Mouse (Mus musculus) hindbrain, embryonic 15.5 days (tissue): Measurements from ENCODE around the gene Epb41l2. TPM values are rescaled to one million over a fixed set of nuclear protein-coding genes. Genes with fewer than 3 reads are reported as not detected.

Source experiments
- ATAC-seq: fragments of 200-750 bp; cut with Nextera tagmentation; 2 replicates; pipeline ENCODE4 v1.8.0; 2017; ENCODE audit warnings: low read depth, moderate number of reproducible peaks, moderate TSS enrichment; ENCODE audit not compliant: low FRiP score
- H3K27ac ChIP-seq: fragments of 300-500 bp; sonication (generic); replicated peaks from 2 replicates; pipeline ENCODE4 v1.5.1; 2015; ENCODE audit warnings: mild to moderate bottlenecking, inconsistent platforms
- H3K27me3 ChIP-seq: fragments of 300-500 bp; sonication (generic); 2 replicates; pipeline ENCODE4 v1.6.1; 2015; ENCODE audit warnings: control low read depth, inconsistent platforms
- H3K36me3 ChIP-seq: fragments of 300-500 bp; sonication (generic); 2 replicates; pipeline ENCODE4 v1.6.1; 2015; ENCODE audit warnings: control low read depth, inconsistent platforms
- H3K4me1 ChIP-seq: fragments of 300-500 bp; sonication (generic); replicated peaks from 2 replicates; pipeline ENCODE4 v1.6.1; 2015; ENCODE audit warnings: control low read depth, inconsistent platforms
- H3K4me2 ChIP-seq: fragments of 300-500 bp; sonication (generic); 2 replicates; pipeline ENCODE4 v1.6.1; 2015; ENCODE audit warnings: moderate library complexity, mild to moderate bottlenecking, inconsistent platforms
- H3K4me3 ChIP-seq: fragments of 300-500 bp; sonication (generic); 2 replicates; pipeline ENCODE4 v1.5.1; 2015; ENCODE audit warnings: mild to moderate bottlenecking, inconsistent platforms
- H3K9ac ChIP-seq: fragments of 300-500 bp; sonication (generic); 2 replicates; pipeline ENCODE4 v1.6.1; 2015; ENCODE audit warnings: inconsistent platforms
- H3K9me3 ChIP-seq: fragments of 300-500 bp; sonication (generic); 2 replicates; pipeline ENCODE4 v1.6.1; 2016; ENCODE audit warnings: control low read depth, inconsistent platforms
- WGBS: fragments of 180-500 bp; shearing (Covaris S2); methylation state at CpG from one replicate; pipeline ENCODE4 v1.1.7; 2015; 5-methylcytosine and 5-hydroxymethylcytosine counted together
- polyA plus RNA-seq: library from polyadenylated mRNA; unstranded; fragments of >200 nt; fragmentation: Nextera tagmentation; extraction: Ambion mirVana; gene quantifications from 2 replicates; pipeline ENCODE4 v1.2.1, GENCODE M21; 2015

Gene Epb41l2
- polyA plus RNA-seq, 1 experiment from 2014 or later: 30.5 TPM

DNA sequence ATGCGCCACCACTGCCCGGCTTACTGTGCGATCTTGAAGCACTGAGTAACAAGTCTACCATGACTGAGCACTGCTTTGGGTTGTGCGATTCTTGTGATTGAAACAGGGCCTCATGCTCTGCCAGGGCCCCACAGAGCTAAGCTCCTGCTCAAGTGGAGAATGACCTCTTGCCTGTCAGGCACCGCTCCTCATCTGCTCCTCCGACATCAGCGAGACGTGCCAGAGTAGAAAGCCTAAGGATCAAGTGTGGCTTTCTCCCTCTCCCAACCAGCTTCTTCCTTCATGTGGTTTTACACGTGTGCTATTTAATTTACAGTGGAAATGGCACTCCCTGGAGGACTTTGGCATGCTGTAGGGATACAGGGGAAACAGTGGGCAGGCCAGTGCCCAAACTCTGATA, 10.1 kb downstream of the Epb41l2 start:
- 85% methylated on average over 9 of the region's 9 CpGs for WGBS
- Histone ChIP-seq H3K4me3 (no peak overlapping the region), H3K9ac (no peak overlapping the region), H3K27ac (no peak overlapping the region), H3K4me1 (peaks cover 9% of the 10 kb centered on the region), H3K9me3 (no peaks in the 10 kb centered on the region), H3K4me2 (no peak overlapping the region), H3K36me3 (no peaks in the 10 kb centered on the region), H3K27me3 (no peaks in the 10 kb centered on the region)
- ATAC-seq: no peak

DNA sequence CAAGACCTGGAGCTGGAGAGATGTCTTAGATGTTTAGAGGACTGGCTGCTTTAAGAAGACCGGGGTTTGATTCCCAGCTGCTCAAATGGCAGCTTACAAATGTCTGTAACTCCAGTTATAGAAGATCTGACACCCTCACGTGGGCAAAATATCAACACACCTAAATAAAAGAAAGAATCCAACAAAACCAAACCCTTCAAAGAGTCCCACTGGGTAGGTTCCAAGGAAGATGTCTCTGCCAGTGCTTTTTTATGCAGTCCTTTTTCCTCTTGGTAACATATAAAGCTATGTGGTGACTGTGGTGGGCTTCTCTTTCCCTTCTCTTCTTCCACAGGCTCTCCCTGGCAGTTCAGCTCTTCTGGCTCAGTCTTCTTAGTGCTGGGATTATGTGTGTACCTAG, 11.7 kb downstream of the Epb41l2 start:
- ATAC-seq: no peak
- H3K27ac ChIP-seq: no peak overlapping the region
- 77% methylated on average over 2 of the region's 2 CpGs for WGBS
- H3K9ac ChIP-seq: no peak overlapping the region
- peaks cover 9% of the 10 kb centered on the region for H3K4me1 ChIP-seq
- no peaks in the 10 kb centered on the region for H3K27me3 ChIP-seq
- no peaks in the 10 kb centered on the region for H3K9me3 ChIP-seq
- H3K36me3 ChIP-seq: no peaks in the 10 kb centered on the region
- H3K4me2 ChIP-seq: no peak overlapping the region; the same call in 1 of the 2 replicates
- no peak overlapping the region for H3K4me3 ChIP-seq

DNA sequence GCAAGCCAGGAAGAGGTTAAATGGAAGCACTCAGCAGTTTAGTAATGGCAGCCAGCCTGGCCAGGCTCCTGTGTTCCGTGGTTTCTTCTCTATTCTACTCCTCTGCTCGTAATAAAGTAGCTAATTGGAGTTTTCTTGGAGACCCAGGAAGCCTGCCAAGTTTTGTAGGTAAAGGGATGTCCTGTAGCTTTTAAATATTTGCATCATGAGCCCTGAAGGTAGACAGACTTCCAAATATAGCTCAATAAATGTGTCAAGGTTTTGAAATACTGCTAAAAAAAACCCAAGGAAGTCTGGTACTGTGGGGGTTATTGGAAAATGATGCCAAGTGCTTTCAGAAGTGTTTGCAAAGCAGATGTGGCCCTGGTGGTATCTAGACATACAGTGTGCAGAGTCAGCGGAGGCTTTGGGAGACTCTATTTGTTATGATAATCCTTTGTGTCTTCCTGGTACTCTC, 12.3 kb downstream of the Epb41l2 start:
- Histone ChIP-seq H3K27me3 (no peaks in the 10 kb centered on the region), H3K9ac (no peak overlapping the region), H3K9me3 (no peaks in the 10 kb centered on the region), H3K4me3 (no peak overlapping the region), H3K36me3 (no peaks in the 10 kb centered on the region), H3K27ac (0 out of 2 replicates have a peak overlapping the region, but pooled peaks have one; percentile 38), H3K4me2 (peak overlapping the region; percentile 24), H3K4me1 (peaks cover 9% of the 10 kb centered on the region)
- 15% methylated on average over 3 of the region's 3 CpGs for whole genome bisulfite sequencing
- no peak for ATAC-seq

- 0 out of 2 replicates have a peak overlapping the region, but pooled peaks have one; percentile 4 for H3K4me2 ChIP-seq
- H3K9ac ChIP-seq: no peak overlapping the region
- 44% methylated on average over 10 of the region's 10 CpGs for WGBS
- no peaks in the 10 kb centered on the region for H3K36me3 ChIP-seq
- ATAC-seq: no peak
- no peaks in the 10 kb centered on the region for H3K9me3 ChIP-seq
- H3K27me3 ChIP-seq: no peaks in the 10 kb centered on the region
- no peak overlapping the region for H3K4me3 ChIP-seq
- peaks cover 9% of the 10 kb centered on the region for H3K4me1 ChIP-seq
- H3K27ac ChIP-seq: no peak overlapping the region
Observed at GRCm38 (mm10) chr10:25372510-25373148, 13.0 kb downstream of the Epb41l2 start.

GRCm38 (mm10) chr10:25375036-25375435, 15.4 kb downstream of the Epb41l2 start:
- Histone ChIP-seq H3K9ac (no peak overlapping the region), H3K4me3 (no peak overlapping the region), H3K4me2 (no peak overlapping the region), H3K9me3 (no peaks in the 10 kb centered on the region), H3K27me3 (no peaks in the 10 kb centered on the region), H3K36me3 (no peaks in the 10 kb centered on the region), H3K27ac (no peak overlapping the region), H3K4me1 (peaks cover 9% of the 10 kb centered on the region)
- WGBS: 85% methylated on average over 4 of the region's 4 CpGs
- no peak for ATAC-seq

GRCm38 (mm10) chr10:25380746-25381481, 21.3 kb downstream of the Epb41l2 start:
- Histone ChIP-seq H3K9me3 (no peaks in the 10 kb centered on the region), H3K9ac (no peak overlapping the region), H3K4me3 (no peak overlapping the region), H3K4me2 (no peak overlapping the region), H3K27ac (no peak overlapping the region), H3K4me1 (no peaks in the 10 kb centered on the region), H3K36me3 (no peaks in the 10 kb centered on the region), H3K27me3 (no peaks in the 10 kb centered on the region)
- WGBS: 92% methylated on average over 6 of the region's 6 CpGs
- ATAC-seq: no peak

DNA sequence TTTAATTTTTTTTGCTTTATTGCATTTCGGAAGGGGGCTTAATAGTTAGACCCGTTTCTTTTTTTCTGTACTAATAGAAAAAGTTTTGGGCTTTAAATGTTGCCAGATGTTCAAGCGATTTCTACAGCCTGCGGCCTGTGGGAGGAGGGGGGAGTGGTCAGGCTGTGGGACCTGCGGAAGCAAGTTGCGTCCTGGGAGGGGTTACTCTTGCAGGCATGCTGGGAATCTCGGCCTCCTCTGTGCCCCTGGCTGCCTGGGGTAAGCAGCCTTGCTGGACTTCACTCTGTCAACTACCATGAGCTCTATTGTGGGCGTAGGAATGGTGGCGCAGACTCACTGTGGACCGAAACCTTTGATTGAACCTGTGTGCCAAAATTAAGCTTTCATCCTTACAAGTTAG, 22.4 kb downstream of the Epb41l2 start:
- ATAC-seq: no peak
- no peaks in the 10 kb centered on the region for H3K36me3 ChIP-seq
- H3K4me2 ChIP-seq: no peak overlapping the region
- no peaks in the 10 kb centered on the region for H3K27me3 ChIP-seq
- no peaks in the 10 kb centered on the region for H3K4me1 ChIP-seq
- 57% methylated on average over 10 of the region's 10 CpGs for WGBS
- H3K4me3 ChIP-seq: no peak overlapping the region
- no peak overlapping the region for H3K27ac ChIP-seq
- no peak overlapping the region for H3K9ac ChIP-seq
- H3K9me3 ChIP-seq: no peaks in the 10 kb centered on the region

DNA sequence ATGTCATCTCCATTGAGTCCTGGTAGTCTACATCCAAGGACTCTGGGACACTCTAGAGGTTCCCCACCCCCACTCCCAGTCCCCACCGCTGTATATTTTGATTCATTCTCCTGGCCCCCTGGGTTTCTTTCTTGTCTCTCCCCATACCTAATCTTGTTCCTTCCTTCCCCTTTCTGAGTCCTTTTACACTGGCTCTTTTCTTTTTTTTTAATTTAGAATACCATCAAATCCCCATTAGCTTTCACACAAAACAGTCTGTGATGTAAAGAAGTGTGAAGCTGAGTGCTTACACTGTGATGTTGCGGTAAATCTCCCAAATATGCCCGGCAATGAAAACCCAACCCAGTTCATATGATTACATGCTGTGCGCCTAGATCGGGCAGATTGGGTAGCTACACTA, 23.6 kb downstream of the Epb41l2 start:
- H3K27ac ChIP-seq: no peak overlapping the region
- WGBS: 75% methylated on average over 5 of the region's 5 CpGs
- H3K4me2 ChIP-seq: no peak overlapping the region
- no peak overlapping the region for H3K9ac ChIP-seq
- ATAC-seq: no peak
- no peak overlapping the region for H3K4me3 ChIP-seq
- H3K36me3 ChIP-seq: no peaks in the 10 kb centered on the region
- no peaks in the 10 kb centered on the region for H3K9me3 ChIP-seq
- H3K27me3 ChIP-seq: no peaks in the 10 kb centered on the region
- H3K4me1 ChIP-seq: no peaks in the 10 kb centered on the region

DNA sequence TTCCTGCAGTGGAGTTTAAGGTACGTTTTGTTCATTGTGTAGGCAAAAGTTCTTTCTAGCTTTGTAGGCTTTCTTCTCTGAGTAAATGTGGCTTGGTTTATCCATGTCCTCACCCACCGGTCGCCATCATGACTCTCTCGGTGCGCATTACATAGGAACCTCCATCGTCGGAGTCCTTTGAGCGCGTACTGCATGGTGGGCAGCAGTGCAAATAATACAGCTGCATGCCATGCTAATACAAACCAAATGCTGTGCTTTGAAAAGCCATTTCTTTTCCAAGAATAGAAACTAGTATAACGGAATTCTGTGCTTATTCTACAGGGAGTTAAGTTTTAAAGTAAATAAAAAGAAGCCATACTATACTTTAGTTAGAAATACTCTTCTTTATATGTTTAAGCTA, 24.8 kb downstream of the Epb41l2 start:
- 90% methylated on average over 10 of the region's 10 CpGs for WGBS
- Histone ChIP-seq H3K4me3 (no peak overlapping the region), H3K27me3 (no peaks in the 10 kb centered on the region), H3K4me2 (no peak overlapping the region), H3K4me1 (no peaks in the 10 kb centered on the region), H3K36me3 (no peaks in the 10 kb centered on the region), H3K9me3 (no peaks in the 10 kb centered on the region), H3K9ac (no peak overlapping the region), H3K27ac (no peak overlapping the region)
- no peak for ATAC-seq

DNA sequence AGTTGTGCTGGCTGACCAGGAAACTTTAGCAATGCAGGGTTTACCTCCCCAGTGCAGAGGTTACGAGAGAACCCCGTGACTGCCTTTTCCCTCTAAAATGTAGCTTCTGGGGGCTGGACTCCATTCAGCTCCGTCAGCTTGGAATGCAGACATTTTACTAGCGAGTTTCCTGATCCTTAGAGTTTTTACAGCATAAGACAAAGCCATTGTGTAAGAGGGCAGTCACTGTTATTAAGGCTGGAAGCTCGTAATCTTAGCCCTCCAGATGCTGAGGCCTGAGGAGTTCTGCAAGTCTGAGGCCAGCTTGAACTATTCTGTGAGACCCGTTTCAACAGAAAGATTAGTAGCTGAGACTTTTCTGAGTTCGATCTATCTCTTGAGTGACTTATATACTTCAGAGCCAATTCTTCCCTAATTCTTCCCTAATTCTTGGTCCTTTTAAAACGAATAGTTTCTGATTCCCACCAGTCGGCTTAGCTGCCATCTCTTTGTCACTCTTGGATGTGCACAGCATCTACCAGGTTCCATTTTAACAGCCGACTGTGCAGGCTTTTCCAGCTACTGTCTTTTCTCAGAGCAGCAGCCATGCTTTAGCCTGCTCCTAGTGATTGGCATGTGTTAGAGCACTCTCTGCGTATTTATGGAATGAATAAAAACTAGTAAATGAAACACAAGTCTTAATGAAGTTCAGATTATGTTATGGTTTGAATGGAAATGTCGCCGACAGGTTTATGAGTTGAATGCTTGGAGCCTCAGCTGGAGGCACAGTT, 26.4 kb downstream of the Epb41l2 start:
- Histone ChIP-seq H3K4me1 (no peaks in the 10 kb centered on the region), H3K4me2 (no peak overlapping the region), H3K36me3 (no peaks in the 10 kb centered on the region), H3K4me3 (no peak overlapping the region), H3K9ac (no peak overlapping the region), H3K27me3 (no peaks in the 10 kb centered on the region), H3K9me3 (no peaks in the 10 kb centered on the region), H3K27ac (no peak overlapping the region)
- WGBS: 71% methylated on average over 13 of the region's 13 CpGs
- no peak for ATAC-seq

GRCm38 (mm10) chr10:25386868-25387267, 27.3 kb downstream of the Epb41l2 start:
- WGBS: 75% methylated on average over 4 of the region's 4 CpGs
- no peaks in the 10 kb centered on the region for H3K27me3 ChIP-seq
- no peaks in the 10 kb centered on the region for H3K9me3 ChIP-seq
- H3K4me3 ChIP-seq: no peak overlapping the region
- H3K36me3 ChIP-seq: no peaks in the 10 kb centered on the region
- H3K4me2 ChIP-seq: no peak overlapping the region
- ATAC-seq: no peak
- H3K27ac ChIP-seq: no peak overlapping the region
- H3K4me1 ChIP-seq: no peaks in the 10 kb centered on the region
- H3K9ac ChIP-seq: no peak overlapping the region

- Histone ChIP-seq H3K9ac (no peak overlapping the region), H3K27me3 (no peaks in the 10 kb centered on the region), H3K4me1 (no peaks in the 10 kb centered on the region), H3K9me3 (no peaks in the 10 kb centered on the region), H3K36me3 (no peaks in the 10 kb centered on the region), H3K4me3 (no peak overlapping the region), H3K4me2 (no peak overlapping the region), H3K27ac (no peak overlapping the region)
- WGBS: 50% methylated on average over 4 of the region's 4 CpGs
- ATAC-seq: no peak
Observed at GRCm38 (mm10) chr10:25387268-25387667, 27.7 kb downstream of the Epb41l2 start.
